In the genomic region with DNA sequence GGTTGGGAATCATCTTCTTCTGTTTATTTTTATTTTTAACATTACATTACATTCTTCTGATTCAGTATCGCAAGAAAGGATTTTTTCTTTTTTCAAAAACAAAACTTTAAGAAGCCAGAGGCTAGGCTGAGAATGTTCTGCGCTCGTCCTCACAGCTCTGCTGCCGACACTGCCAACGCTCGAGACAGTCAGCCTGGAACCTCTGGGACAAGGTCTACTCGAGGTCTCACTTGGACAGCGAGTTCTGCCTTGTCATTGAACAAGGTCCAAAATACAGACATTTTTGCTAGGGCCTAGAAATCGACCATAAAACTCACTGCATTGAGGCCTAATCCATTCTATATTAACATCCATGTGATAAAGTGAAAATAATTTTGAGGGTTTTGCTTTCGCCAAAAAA, we compare ENCODE assay signal across 7 mouse cellular contexts.
"Had no signal": no experiment of that assay in that cellular context is flagged by ENCODE, and none has a peak within 500 bp of the region (broad histone marks: within the 10 kb centered on the region; RNA-seq: fewer than 3 reads in every experiment).

No protein-coding gene starts in this region.

- H3K27me3 ChIP-seq: liver, embryonic 12.5 days; midbrain, embryonic 12.5 days had no signal

- H3K9me3 ChIP-seq: limb, embryonic 10.5 days; liver, embryonic 12.5 days; midbrain, embryonic 12.5 days had no signal

- DNase-seq: right cerebral cortex, postnatal 25 days; thymus, postnatal 36 days had no signal

- H3K36me3 ChIP-seq: midbrain, embryonic 12.5 days had no signal

- H3K27ac ChIP-seq: left cerebral cortex, adult 2 months; limb, embryonic 10.5 days; liver, embryonic 12.5 days; midbrain, embryonic 12.5 days had no signal

- H3K4me2 ChIP-seq: liver, embryonic 12.5 days; midbrain, embryonic 12.5 days had no signal

- H3K9ac ChIP-seq: liver, embryonic 12.5 days; midbrain, embryonic 12.5 days had no signal

- H3K4me3 ChIP-seq: left cerebral cortex, adult 2 months; limb, embryonic 10.5 days; liver, embryonic 12.5 days; midbrain, embryonic 12.5 days had no signal

- ATAC-seq: liver, embryonic 12.5 days; midbrain, embryonic 16.5 days had no signal
